Mouse (Mus musculus): ENCODE measurements at regions not wholly inside any gene's neighbourhood (a gene's known extent, or its start where the extent isn't known, plus 50 kb on each side); places are given as distances from the start of the nearest gene placed in this dataset.

DNA sequence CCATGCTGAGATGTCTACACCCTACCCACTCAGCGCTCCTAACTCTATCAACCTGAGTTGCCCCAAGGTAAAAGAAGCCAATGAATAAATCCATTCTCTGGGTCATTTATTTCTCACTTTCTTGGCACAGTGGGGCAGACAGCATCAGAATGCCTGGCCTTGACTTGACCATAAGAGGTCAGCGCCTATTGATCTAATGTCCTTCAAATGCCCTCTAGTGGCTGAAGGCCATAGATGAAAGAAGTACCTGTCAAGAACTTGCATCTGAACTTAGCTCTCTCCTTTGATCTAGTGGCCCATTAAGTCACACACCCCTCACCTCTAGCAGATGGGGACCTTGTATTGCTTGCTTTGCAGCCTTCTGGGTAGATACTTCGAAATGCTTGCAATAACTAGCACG is 159.5 kb upstream of the Smarca2 start:
- ATAC-seq (replicated peaks; ENCODE audit: low FRiP score): no peak
- WGBS: 81% methylated on average over 4 of the region's 4 CpGs

DNA sequence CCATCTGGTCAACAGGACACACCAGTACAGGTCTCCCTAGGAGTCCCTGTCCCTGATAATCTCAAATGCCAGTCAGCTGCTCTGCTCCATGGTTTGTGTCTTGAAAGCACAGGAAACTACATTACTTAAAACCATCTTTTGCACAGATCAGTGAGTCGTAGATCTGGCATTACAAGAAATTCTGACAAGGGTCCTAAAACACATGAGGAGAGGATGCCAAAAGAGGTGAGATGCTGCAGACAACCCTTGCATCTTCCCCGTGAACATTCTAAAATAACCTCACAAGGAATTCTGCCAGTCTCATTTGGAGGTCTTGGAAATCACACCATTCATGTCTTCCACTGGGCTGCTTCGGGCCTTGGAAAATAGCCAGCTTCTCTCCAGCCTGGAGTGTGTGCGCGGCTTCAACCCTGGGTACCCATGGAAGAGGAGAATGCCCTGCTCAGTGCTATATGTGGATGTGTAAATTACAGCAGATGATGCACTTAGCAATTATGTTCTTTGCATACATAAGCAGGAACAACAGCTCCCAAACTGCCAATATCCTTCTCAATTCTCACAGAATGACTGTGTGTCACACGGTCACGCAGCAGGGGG is 157.3 kb upstream of the Smarca2 start:
- WGBS: 88% methylated on average over 7 of the region's 7 CpGs
- no peaks in the 10 kb centered on the region for H3K27me3 ChIP-seq
- H3K9me3 ChIP-seq (replicated peaks): no peaks in the 10 kb centered on the region
- no peaks in the 10 kb centered on the region for H3K36me3 ChIP-seq
- H3K4me1 ChIP-seq: no peaks in the 10 kb centered on the region
- H3K9ac ChIP-seq: no peak overlapping the region
- no peak overlapping the region for H3K27ac ChIP-seq
- H3K4me2 ChIP-seq: no peak overlapping the region
- no peak for ATAC-seq (replicated peaks; ENCODE audit: low FRiP score)
- H3K4me3 ChIP-seq (replicated peaks): no peak overlapping the region

More for the DNA sequence above, 159.5 kb upstream of the Smarca2 start:
- Histone ChIP-seq H3K4me1 (no peaks in the 10 kb centered on the region), H3K9me3 (replicated peaks) (no peaks in the 10 kb centered on the region), H3K27ac (no peak overlapping the region), H3K4me2 (no peak overlapping the region), H3K9ac (no peak overlapping the region), H3K36me3 (no peaks in the 10 kb centered on the region), H3K4me3 (replicated peaks) (no peak overlapping the region), H3K27me3 (no peaks in the 10 kb centered on the region)

DNA sequence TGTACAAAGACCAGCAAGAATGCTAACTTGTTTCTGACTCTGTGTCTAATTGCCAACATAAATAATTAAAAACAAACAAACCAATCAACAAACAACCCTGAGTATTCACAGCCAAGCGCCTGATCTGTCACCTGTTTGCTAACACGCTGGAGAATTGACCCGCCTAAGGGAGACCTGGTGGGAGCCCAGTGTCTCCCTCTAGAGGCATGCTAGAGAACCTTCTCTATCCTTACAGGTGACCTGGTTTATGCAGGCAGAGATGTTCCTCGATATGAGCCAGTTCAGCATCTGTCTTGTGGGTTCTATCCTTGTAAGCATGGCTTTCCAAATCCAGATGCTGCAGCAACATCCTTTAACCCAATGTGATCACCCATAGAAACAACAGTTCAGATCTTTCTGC is 143.1 kb upstream of the Smarca2 start:
- ATAC-seq (replicated peaks; ENCODE audit: low FRiP score): no peak
- 0 out of 2 replicates have a peak, but pooled peaks cover 3% of the 10 kb centered on the region for H3K27me3 ChIP-seq
- H3K9me3 ChIP-seq (replicated peaks): no peaks in the 10 kb centered on the region
- H3K27ac ChIP-seq: no peak overlapping the region
- no peak overlapping the region for H3K9ac ChIP-seq
- no peaks in the 10 kb centered on the region for H3K36me3 ChIP-seq
- WGBS: 39% methylated on average over 4 of the region's 4 CpGs
- H3K4me2 ChIP-seq: no peak overlapping the region
- H3K4me3 ChIP-seq (replicated peaks): no peak overlapping the region
- no peaks in the 10 kb centered on the region for H3K4me1 ChIP-seq

DNA sequence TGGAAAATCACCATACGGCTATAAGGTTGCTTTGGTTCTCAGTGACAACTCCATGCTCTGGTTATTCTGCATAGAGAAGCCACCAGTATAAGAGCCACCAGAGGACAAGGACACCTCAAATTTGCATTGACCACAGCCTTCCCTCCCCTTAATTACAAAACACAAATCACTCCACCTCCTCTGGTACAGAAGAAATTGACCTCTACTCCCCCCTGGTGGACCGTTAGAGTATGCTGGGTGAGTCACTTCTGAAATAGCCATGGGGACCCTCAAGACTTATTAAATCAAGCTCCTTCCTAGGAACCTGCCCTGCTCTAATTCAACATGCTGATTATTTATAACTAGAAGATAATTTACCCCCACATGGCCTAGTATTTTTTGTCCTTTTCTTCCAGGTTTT is 139.6 kb upstream of the Smarca2 start:
- WGBS: 40% methylated on average over 2 of the region's 2 CpGs
- no peak overlapping the region for H3K9ac ChIP-seq
- no peak for ATAC-seq (replicated peaks; ENCODE audit: low FRiP score)

DNA sequence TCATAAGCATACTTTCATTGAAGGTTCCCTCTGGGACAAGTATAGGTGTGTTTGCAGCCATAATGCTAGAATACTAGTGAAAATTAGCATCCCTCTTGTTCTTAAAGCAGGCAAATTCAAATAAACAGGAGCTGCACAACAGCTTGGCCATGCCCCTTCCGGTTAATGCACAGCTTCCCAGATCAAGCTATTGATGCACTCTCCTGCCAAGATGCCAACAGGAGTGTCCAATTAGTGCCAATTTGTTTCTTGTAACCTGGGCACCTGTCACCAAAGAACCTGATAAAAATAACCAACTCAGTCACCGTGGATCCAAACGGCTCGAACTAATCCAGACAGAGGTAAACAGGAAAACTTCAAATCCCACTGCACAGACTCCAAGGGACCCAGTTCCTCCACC is 138.6 kb upstream of the Smarca2 start:
- Histone ChIP-seq H3K4me1 (no peaks in the 10 kb centered on the region), H3K9me3 (replicated peaks) (no peaks in the 10 kb centered on the region), H3K36me3 (no peaks in the 10 kb centered on the region), H3K9ac (no peak overlapping the region), H3K4me2 (no peak overlapping the region), H3K27me3 (0 out of 2 replicates have a peak, but pooled peaks cover 3% of the 10 kb centered on the region), H3K4me3 (replicated peaks) (no peak overlapping the region), H3K27ac (no peak overlapping the region)
- WGBS: 89% methylated on average over 4 of the region's 4 CpGs
- ATAC-seq (replicated peaks; ENCODE audit: low FRiP score): no peak

More for the DNA sequence above, 139.6 kb upstream of the Smarca2 start:
- H3K36me3 ChIP-seq: no peaks in the 10 kb centered on the region
- H3K4me3 ChIP-seq (replicated peaks): no peak overlapping the region
- H3K9me3 ChIP-seq (replicated peaks): no peaks in the 10 kb centered on the region
- H3K27me3 ChIP-seq: 0 out of 2 replicates have a peak, but pooled peaks cover 3% of the 10 kb centered on the region
- H3K27ac ChIP-seq: no peak overlapping the region
- no peaks in the 10 kb centered on the region for H3K4me1 ChIP-seq
- no peak overlapping the region for H3K4me2 ChIP-seq

DNA sequence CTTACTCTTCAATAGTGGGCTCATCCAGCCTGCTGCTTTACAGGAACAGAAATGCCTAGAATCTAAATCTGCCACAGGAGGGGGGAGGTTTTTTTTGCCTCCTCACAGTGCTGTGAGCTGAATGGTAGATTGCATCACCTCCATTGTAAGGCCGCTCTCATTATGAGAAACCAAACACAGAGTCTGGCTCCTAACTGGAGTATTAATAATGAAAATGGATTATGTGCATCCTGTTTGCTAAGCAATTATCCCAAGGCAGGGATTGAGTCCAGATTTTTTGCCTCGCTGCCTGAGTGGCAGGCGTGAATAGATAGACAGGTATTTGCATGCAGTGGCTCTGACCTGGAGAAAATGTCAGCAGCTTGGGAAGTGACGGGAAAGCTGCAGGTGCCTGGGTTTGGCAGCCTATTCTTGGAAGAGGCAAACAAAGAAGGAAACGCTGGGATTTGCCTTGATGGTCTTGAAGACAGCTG is 137.6 kb upstream of the Smarca2 start:
- Histone ChIP-seq H3K4me2 (no peak overlapping the region), H3K9ac (no peak overlapping the region), H3K27me3 (0 out of 2 replicates have a peak, but pooled peaks cover 3% of the 10 kb centered on the region), H3K36me3 (no peaks in the 10 kb centered on the region), H3K4me1 (no peaks in the 10 kb centered on the region), H3K27ac (no peak overlapping the region), H3K4me3 (replicated peaks) (no peak overlapping the region), H3K9me3 (replicated peaks) (no peaks in the 10 kb centered on the region)
- no peak for ATAC-seq (replicated peaks; ENCODE audit: low FRiP score)
- 73% methylated on average over 5 of the region's 5 CpGs for WGBS

DNA sequence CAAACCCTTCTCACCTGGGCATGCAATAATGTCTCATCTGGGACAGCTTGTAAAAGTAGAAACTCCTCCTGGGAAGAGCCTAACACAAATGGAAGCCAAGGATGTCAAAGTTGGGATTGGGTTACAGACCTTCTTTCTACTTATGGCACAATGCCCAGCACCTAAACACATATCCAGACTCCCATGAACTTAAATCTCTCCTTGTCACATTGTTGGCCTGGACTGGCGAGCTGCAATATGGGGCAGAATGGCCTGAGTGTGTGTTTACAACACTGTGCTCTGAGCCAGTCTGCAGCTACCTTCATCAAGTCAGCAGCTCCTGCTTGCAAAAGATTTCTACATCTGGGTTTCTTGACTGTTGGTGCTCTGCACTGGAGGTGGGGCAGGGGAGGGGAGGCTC is 132.2 kb upstream of the Smarca2 start:
- Histone ChIP-seq H3K4me2 (no peak overlapping the region), H3K4me1 (peaks cover 4% of the 10 kb centered on the region; the same call in 1 of the 2 replicates), H3K9me3 (replicated peaks) (no peaks in the 10 kb centered on the region), H3K27ac (no peak overlapping the region), H3K4me3 (replicated peaks) (no peak overlapping the region), H3K27me3 (no peaks in the 10 kb centered on the region), H3K36me3 (no peaks in the 10 kb centered on the region), H3K9ac (no peak overlapping the region)
- WGBS: 52% methylated on average over 1 of the region's 1 CpGs
- ATAC-seq (replicated peaks; ENCODE audit: low FRiP score): no peak

DNA sequence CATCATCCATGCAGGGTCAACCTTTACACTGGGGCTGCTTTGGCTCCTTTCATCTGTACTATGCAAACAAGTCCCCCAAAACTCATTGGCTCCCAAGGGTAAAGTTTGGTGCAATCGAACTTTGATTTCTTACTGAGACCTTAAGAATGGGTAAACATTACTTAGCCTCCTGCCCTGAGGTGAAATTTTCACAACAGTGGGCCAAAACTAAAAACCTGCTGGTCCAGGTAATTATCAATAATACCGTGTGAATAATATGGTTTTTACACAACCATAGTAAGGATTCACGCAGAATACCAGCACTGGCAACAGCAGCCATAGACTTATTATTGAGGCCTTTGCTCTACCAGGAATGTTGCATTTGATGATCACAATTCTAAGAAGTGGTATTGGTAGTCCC is 131.6 kb upstream of the Smarca2 start:
- no peaks in the 10 kb centered on the region for H3K9me3 ChIP-seq (replicated peaks)
- H3K36me3 ChIP-seq: no peaks in the 10 kb centered on the region
- H3K4me1 ChIP-seq: peaks cover 4% of the 10 kb centered on the region; the same call in 1 of the 2 replicates
- H3K4me2 ChIP-seq: no peak overlapping the region
- 75% methylated on average over 3 of the region's 3 CpGs for WGBS
- ATAC-seq (replicated peaks; ENCODE audit: low FRiP score): no peak
- no peak overlapping the region for H3K27ac ChIP-seq
- no peak overlapping the region for H3K9ac ChIP-seq
- no peaks in the 10 kb centered on the region for H3K27me3 ChIP-seq
- no peak overlapping the region for H3K4me3 ChIP-seq (replicated peaks)

DNA sequence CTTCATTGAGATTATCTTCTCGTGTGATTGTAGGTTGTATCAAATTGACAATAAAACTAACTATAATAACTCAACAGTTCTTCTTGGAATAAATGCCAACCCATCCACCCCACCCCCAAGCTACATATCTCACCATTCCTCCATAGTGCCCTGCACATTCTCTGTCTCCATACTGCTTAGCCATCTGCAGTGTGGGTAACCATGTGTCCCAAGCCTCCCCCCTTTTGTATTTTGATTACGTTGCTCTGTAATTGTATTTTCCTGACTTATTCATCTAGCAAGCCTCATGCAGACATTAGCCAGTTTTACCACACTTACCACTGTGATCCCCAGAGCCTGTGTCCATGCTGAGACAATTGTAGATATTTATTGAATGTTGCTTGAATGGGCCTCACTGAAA is 129.7 kb upstream of the Smarca2 start:
- Histone ChIP-seq H3K4me2 (no peak overlapping the region), H3K9ac (no peak overlapping the region), H3K36me3 (no peaks in the 10 kb centered on the region), H3K27me3 (no peaks in the 10 kb centered on the region), H3K9me3 (replicated peaks) (no peaks in the 10 kb centered on the region), H3K27ac (no peak overlapping the region), H3K4me1 (peaks cover 4% of the 10 kb centered on the region; the same call in 1 of the 2 replicates), H3K4me3 (replicated peaks) (no peak overlapping the region)
- ATAC-seq (replicated peaks; ENCODE audit: low FRiP score): no peak
- WGBS: 78% methylated on average over 2 of the region's 2 CpGs

DNA sequence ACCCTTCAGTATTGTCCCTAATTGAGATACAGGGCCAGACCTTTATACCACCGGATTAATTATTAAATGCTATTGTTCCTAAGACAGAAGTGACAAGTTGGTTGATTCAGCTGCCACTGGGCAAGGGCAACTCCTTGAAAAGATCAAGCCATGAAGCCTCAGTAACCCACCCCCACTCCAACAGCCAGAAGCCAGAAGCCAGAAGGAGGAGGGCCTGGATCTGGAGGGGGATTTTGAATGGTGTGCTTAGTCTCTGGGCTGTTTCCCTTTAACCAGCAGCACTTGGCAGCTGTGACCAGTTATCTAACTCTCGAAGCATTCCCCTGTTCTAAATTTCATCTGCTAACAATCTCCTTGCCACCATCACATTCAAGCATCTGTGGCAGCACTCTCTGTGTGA is 129.1 kb upstream of the Smarca2 start:
- Histone ChIP-seq H3K4me3 (replicated peaks) (no peak overlapping the region), H3K36me3 (no peaks in the 10 kb centered on the region), H3K4me2 (no peak overlapping the region), H3K27ac (no peak overlapping the region), H3K27me3 (no peaks in the 10 kb centered on the region), H3K9ac (no peak overlapping the region), H3K4me1 (peaks cover 4% of the 10 kb centered on the region; the same call in 1 of the 2 replicates), H3K9me3 (replicated peaks) (no peaks in the 10 kb centered on the region)
- ATAC-seq (replicated peaks; ENCODE audit: low FRiP score): no peak
- 55% methylated on average over 2 of the region's 2 CpGs for WGBS

DNA sequence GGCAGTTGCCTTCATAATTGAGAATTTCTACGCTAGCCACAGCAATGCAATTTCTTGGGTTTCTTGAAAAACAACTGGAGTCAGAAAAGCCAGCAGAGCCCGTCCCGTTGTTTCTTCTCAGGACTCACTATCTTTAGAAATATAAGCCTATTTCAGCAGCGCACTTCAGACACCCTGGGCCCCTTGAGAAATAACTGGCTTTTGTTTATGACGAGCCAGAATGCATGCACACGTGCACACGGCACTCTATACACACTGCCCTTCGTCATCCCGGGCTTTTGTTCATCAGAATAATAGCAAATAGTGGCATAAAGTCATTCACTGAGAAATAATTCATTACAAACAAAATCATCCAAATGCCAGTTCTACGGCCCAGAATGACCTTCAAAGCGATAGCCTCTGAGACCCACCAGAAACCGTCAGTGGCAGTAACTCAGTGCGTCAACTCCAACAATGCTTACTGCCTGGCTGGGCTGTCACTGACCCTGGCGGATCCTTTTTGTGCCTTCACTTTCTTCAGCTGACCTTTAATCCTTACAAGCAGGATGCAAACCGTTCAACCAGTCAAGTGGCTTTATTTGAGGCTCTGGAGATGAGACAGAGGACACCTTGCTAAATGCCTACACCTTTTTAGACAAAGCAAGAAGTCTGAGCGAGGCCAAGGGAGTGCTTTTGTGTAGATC is 126.7 kb upstream of the Smarca2 start:
- H3K4me1 ChIP-seq: peaks cover 4% of the 10 kb centered on the region; the same call in 1 of the 2 replicates
- H3K27me3 ChIP-seq: no peaks in the 10 kb centered on the region
- no peak overlapping the region for H3K4me3 ChIP-seq (replicated peaks)
- H3K4me2 ChIP-seq: no peak overlapping the region
- H3K36me3 ChIP-seq: no peaks in the 10 kb centered on the region
- H3K27ac ChIP-seq: no peak overlapping the region
- ATAC-seq (replicated peaks; ENCODE audit: low FRiP score): no peak
- H3K9me3 ChIP-seq (replicated peaks): no peaks in the 10 kb centered on the region
- no peak overlapping the region for H3K9ac ChIP-seq
- WGBS: 41% methylated on average over 16 of the region's 16 CpGs

DNA sequence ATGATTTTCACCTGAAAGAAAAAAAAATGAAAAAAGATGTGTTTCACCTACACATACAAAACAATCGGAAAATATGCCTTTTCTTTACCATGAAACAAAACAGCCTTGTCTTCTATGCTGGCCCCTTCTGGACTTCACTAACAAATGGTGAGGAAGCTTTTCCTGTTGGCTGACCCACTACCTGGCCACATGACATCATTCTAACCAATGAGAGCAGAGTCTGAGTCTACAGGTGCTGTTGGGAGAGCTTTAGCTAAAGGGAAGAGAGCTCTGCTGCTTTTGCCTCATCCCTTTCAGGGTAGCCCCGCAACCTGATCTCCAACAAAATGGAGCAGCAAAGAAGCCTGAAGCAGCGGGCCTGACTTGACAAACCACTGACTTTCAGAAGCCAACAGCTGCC is 120.5 kb upstream of the Smarca2 start:
- H3K4me2 ChIP-seq: no peak overlapping the region
- H3K4me1 ChIP-seq: no peaks in the 10 kb centered on the region
- no peaks in the 10 kb centered on the region for H3K9me3 ChIP-seq (replicated peaks)
- ATAC-seq (replicated peaks; ENCODE audit: low FRiP score): no peak
- H3K36me3 ChIP-seq: no peaks in the 10 kb centered on the region
- no peaks in the 10 kb centered on the region for H3K27me3 ChIP-seq
- H3K4me3 ChIP-seq (replicated peaks): no peak overlapping the region
- H3K27ac ChIP-seq: no peak overlapping the region
- no peak overlapping the region for H3K9ac ChIP-seq
- 75% methylated on average over 3 of the region's 3 CpGs for WGBS

All from kidney, embryonic 15.5 days (tissue).